In the genomic region with DNA sequence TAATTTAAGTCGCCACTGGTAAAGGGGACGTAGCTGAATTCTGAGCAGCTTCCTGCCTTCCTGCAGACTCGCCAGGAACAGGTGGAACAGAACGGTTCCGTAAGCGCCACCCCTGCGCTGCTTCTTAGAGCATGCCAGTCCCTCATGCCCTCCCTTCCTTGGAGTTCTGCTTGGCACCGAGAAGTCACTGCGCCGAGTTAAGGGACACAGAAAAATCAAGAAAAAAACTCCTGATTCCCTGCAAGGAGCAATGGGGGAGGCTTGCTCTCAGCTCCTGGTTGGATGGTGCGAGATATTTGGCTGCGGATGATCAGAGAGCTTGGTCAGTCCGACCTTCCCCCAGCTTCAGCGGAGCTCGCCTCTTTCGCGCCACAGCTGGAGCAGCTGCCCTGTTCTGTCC, we compare ENCODE assay signal across 8 mouse cellular contexts. TPM values are rescaled to one million over a fixed set of nuclear protein-coding genes. Genes with fewer than 3 reads are reported as not detected.
A peak's percentile ranks its signal among the peaks of the same experiment; 100 is the strongest.
DNase-seq lines count a peak whose midpoint lies in the region; ATAC-seq and TF ChIP-seq lines count a peak whose summit lies in the region.

No protein-coding gene starts in this region.

- TF ChIP-seq POLR2A in limb, embryonic 14.5 days (IDR thresholded peaks at IDR 0.05; ENCODE audit: borderline replicate concordance, extremely low read depth, insufficient read depth, insufficient read length), result no peak

- no peak overlapping the region for H3K27ac ChIP-seq in limb, embryonic 14.5 days (replicated peaks; ENCODE audit: low read depth, low read length)

- peak overlapping the region; percentile 31; the same call in 1 of the 2 replicates for H3K4me2 ChIP-seq in limb, embryonic 14.5 days (replicated peaks; ENCODE audit: low read depth, low read length, severe bottlenecking)

- WGBS in limb, embryonic 14.5 days, result 11% methylated on average over 17 of the region's 17 CpGs

- H3K9me3 ChIP-seq in limb, embryonic 14.5 days (ENCODE audit: control insufficient read depth, low read length), result no peaks in the 10 kb centered on the region

- H3K9ac ChIP-seq in limb, embryonic 14.5 days (ENCODE audit: low read depth, low read length, severe bottlenecking), result no peak overlapping the region

- ATAC-seq in limb, embryonic 14.5 days (ENCODE audit: low FRiP score, low read depth), result no peak

- no peaks in the 10 kb centered on the region for H3K36me3 ChIP-seq in limb, embryonic 14.5 days (ENCODE audit: control insufficient read depth, insufficient read depth, low read length)

- peaks cover 16% of the 10 kb centered on the region; the same call in 1 of the 2 replicates for H3K27me3 ChIP-seq in limb, embryonic 14.5 days (ENCODE audit: control insufficient read depth, insufficient read depth, low read length)

- no peaks in the 10 kb centered on the region for H3K4me1 ChIP-seq in limb, embryonic 14.5 days (ENCODE audit: control insufficient read depth, insufficient read depth, low read length)

- peak; percentile 8 for DNase-seq in embryo, embryonic 11 days
- no peak for DNase-seq in embryo, embryonic 10.5 days (ENCODE audit: low spot score)
- DNase-seq in right cerebral cortex, adult 18-20 months, result peak; percentile 45
- no peak for DNase-seq in right cerebral cortex, postnatal 10 days (ENCODE audit: low spot score in 2 of 2)
- DNase-seq in limb, embryonic 14.5 days (ENCODE audit: low spot score), result no peak
- DNase-seq in ovary, adult 18-20 months (ENCODE audit: low spot score), result no peak
- no peak for DNase-seq in thymus, postnatal 25 days
- DNase-seq in urinary bladder, postnatal 36 days (ENCODE audit: low spot score in 2 of 2), result no peak

- H3K4me3 ChIP-seq in limb, embryonic 14.5 days (replicated peaks; ENCODE audit: low read length), result 0 out of 2 replicates have a peak overlapping the region, but pooled peaks have one; percentile 5

RNA-seq across cellular contexts. Expression of a gene that starts 49.7 kb away (rescaled TPM):
- 20.1 and 24.3 TPM in 2 replicates for polyA plus RNA-seq in limb, embryonic 14.5 days (2012; rRNA removed)
- 6.8 and 8.7 TPM in 2 replicates for polyA plus RNA-seq in limb, embryonic 14.5 days (2014; fragmentation: Nextera tagmentation; extraction: Ambion mirVana)

Comparison
In these comparisons a context has a peak if more than half of its experiments do, and no peak if none do; other contexts are left out.
1. DNase-seq: peak in embryo, embryonic 11 days (single experiment) and right cerebral cortex, adult 18-20 months (single experiment); none in embryo, embryonic 10.5 days (single experiment), right cerebral cortex, postnatal 10 days (0 of 2), limb, embryonic 14.5 days (single experiment), ovary, adult 18-20 months (single experiment), thymus, postnatal 25 days (single experiment) and urinary bladder, postnatal 36 days (0 of 2).